25 mouse cellular contexts compared by ENCODE assay signal in genomic region chr9:63086671-63087070, GRCm38 (mm10).
"Had no signal": no experiment of that assay in that cellular context is flagged by ENCODE, and none has a peak within 500 bp of the region (broad histone marks: within the 10 kb centered on the region; RNA-seq: fewer than 3 reads in every experiment).

No protein-coding gene starts in this region.

- DNase-seq: gastrocnemius, postnatal 10 days; heart, adult 11 months; heart, adult 2 months; heart, postnatal 14 days; heart, postnatal 36 days; kidney, adult 11 months; kidney, adult 2 months; kidney, adult 9 months; kidney, postnatal 14 days; kidney, postnatal 36 days; left cerebral cortex, postnatal 4 days had no signal

- H3K27me3 ChIP-seq: heart, embryonic 13.5 days; heart, embryonic 15.5 days; hindbrain, embryonic 13.5 days; hindbrain, embryonic 15.5 days; kidney, embryonic 15.5 days; limb, embryonic 13.5 days; limb, embryonic 15.5 days; liver, embryonic 12.5 days had no signal

- H3K4me3 ChIP-seq: heart, adult 2 months; heart, embryonic 13.5 days; heart, embryonic 15.5 days; hindbrain, embryonic 13.5 days; hindbrain, embryonic 15.5 days; kidney, embryonic 15.5 days; layer of hippocampus, adult 2 months; left cerebral cortex, adult 2 months; limb, embryonic 13.5 days; limb, embryonic 15.5 days; liver, embryonic 12.5 days had no signal

- H3K36me3 ChIP-seq: heart, embryonic 13.5 days; heart, embryonic 15.5 days; hindbrain, embryonic 13.5 days; hindbrain, embryonic 15.5 days; kidney, embryonic 15.5 days; limb, embryonic 13.5 days; limb, embryonic 15.5 days; liver, embryonic 12.5 days had no signal

- H3K27ac ChIP-seq: heart, adult 2 months; heart, embryonic 13.5 days; heart, embryonic 15.5 days; hindbrain, embryonic 13.5 days; hindbrain, embryonic 15.5 days; hindbrain, postnatal 0 days; kidney, embryonic 15.5 days; kidney, postnatal 0 days; layer of hippocampus, adult 2 months; left cerebral cortex, adult 2 months; limb, embryonic 13.5 days; limb, embryonic 15.5 days; liver, embryonic 12.5 days; liver, embryonic 14.5 days had no signal

- H3K4me1 ChIP-seq: liver, embryonic 12.5 days had no signal

- ATAC-seq: hindbrain, postnatal 0 days; intestine, embryonic 16.5 days; liver, embryonic 12.5 days had no signal
